Mouse (Mus musculus): ENCODE results near the gene Cadm1.

Cadm1 gene

GRCm38 (mm10) chr9:47610316-47610715 is 80.3 kb downstream of the Cadm1 start:
- DNase-seq, result no peak

- DNase-seq, result no peak
These were observed 83.0 kb downstream of the Cadm1 start for GRCm38 (mm10) chr9:47612894-47613412.

- DNase-seq, result no peak
These were observed 85.1 kb downstream of the Cadm1 start for GRCm38 (mm10) chr9:47615049-47615448.

GRCm38 (mm10) chr9:47616391-47616790 is 86.4 kb downstream of the Cadm1 start:
- no peak for DNase-seq

GRCm38 (mm10) chr9:47619501-47620029 is 89.6 kb downstream of the Cadm1 start:
- no peak for DNase-seq

- no peak for DNase-seq
These were observed 93.8 kb downstream of the Cadm1 start for GRCm38 (mm10) chr9:47623447-47624445.

- DNase-seq, result no peak
These were observed 94.9 kb downstream of the Cadm1 start for GRCm38 (mm10) chr9:47624565-47625520.

- no peak for DNase-seq
These were observed 95.7 kb downstream of the Cadm1 start for GRCm38 (mm10) chr9:47625621-47626210.

- DNase-seq, result no peak
These were observed 98.0 kb downstream of the Cadm1 start for GRCm38 (mm10) chr9:47627966-47628365.

- DNase-seq, result no peak
These were observed 98.6 kb downstream of the Cadm1 start for GRCm38 (mm10) chr9:47628550-47628949.

- DNase-seq, result no peak
These were observed 104.7 kb downstream of the Cadm1 start for GRCm38 (mm10) chr9:47634695-47635094.

- no peak for DNase-seq
These were observed 112.7 kb downstream of the Cadm1 start for GRCm38 (mm10) chr9:47642663-47643062.

GRCm38 (mm10) chr9:47645056-47645455 is 115.1 kb downstream of the Cadm1 start:
- no peak for DNase-seq

- no peak for DNase-seq
These were observed 121.5 kb downstream of the Cadm1 start for GRCm38 (mm10) chr9:47651431-47651830.

- DNase-seq, result no peak
These were observed 122.2 kb downstream of the Cadm1 start for GRCm38 (mm10) chr9:47652203-47652602.

- DNase-seq, result no peak
These were observed 123.0 kb downstream of the Cadm1 start for GRCm38 (mm10) chr9:47652936-47653335.

GRCm38 (mm10) chr9:47659366-47660090 is 129.6 kb downstream of the Cadm1 start:
- DNase-seq, result no peak

GRCm38 (mm10) chr9:47661611-47662010 is 131.6 kb downstream of the Cadm1 start:
- DNase-seq, result no peak

GRCm38 (mm10) chr9:47669206-47669605 is 139.2 kb downstream of the Cadm1 start:
- DNase-seq, result no peak

- DNase-seq, result no peak
These were observed 141.6 kb downstream of the Cadm1 start for GRCm38 (mm10) chr9:47671617-47672016.
